Mouse (Mus musculus) forebrain, embryonic 10.5 days (tissue): ENCODE measurements around the gene Rnh1. TPM values are rescaled to one million over a fixed set of nuclear protein-coding genes. Genes with fewer than 3 reads are reported as not detected.

Source experiments
- DNase-seq: peaks from one replicate; pipeline ENCODE4 v3.0.0-alpha.2; 2017; ENCODE audit warnings: low spot score; ENCODE audit errors: extremely low spot score
- H3K27ac ChIP-seq: fragments of 300-500 bp; sonication (generic); 2 replicates; pipeline ENCODE4 v1.5.1; 2016; ENCODE audit warnings: mild to moderate bottlenecking
- H3K27me3 ChIP-seq: fragments of 300-500 bp; sonication (generic); 2 replicates; pipeline ENCODE4 v1.6.1; 2016; ENCODE audit warnings: mild to moderate bottlenecking; ENCODE audit not compliant: poor library complexity, severe bottlenecking
- H3K36me3 ChIP-seq: fragments of 300-500 bp; sonication (generic); replicated peaks from 2 replicates; pipeline ENCODE4 v1.6.1; 2016; ENCODE audit warnings: mild to moderate bottlenecking, moderate library complexity
- H3K4me1 ChIP-seq: fragments of 300-500 bp; sonication (generic); 2 replicates; pipeline ENCODE4 v1.6.1; 2016
- H3K4me3 ChIP-seq: fragments of 300-500 bp; sonication (generic); 2 replicates; pipeline ENCODE4 v1.5.1; 2016; ENCODE audit warnings: mild to moderate bottlenecking, moderate library complexity
- H3K9me3 ChIP-seq: fragments of 300-500 bp; sonication (generic); 2 replicates; pipeline ENCODE4 v1.6.1; 2016; ENCODE audit warnings: mild to moderate bottlenecking, moderate library complexity
- WGBS: fragments of 180-500 bp; shearing (Covaris S2); methylation state at CpG from one replicate; pipeline ENCODE4 v1.1.7; 2016; 5-methylcytosine and 5-hydroxymethylcytosine counted together
- polyA plus RNA-seq: library from polyadenylated mRNA; unstranded; fragments of >200 nt; fragmentation: Nextera tagmentation; extraction: Ambion mirVana; gene quantifications from 2 replicates; pipeline ENCODE4 v1.2.1, GENCODE M21; 2016

Rnh1 gene
- polyA plus RNA-seq, 1 experiment from 2014 or later = 66.6 TPM

- 82% methylated on average over 4 of the region's 4 CpGs for WGBS
- H3K27me3 ChIP-seq = no peaks in the 10 kb centered on the region; the same call in none of the 2 replicates
- DNase-seq = no peak
- no peak overlapping the region for H3K27ac ChIP-seq
- peaks cover 22% of the 10 kb centered on the region for H3K4me1 ChIP-seq
- H3K4me3 ChIP-seq = no peak overlapping the region
- H3K36me3 ChIP-seq = no peaks in the 10 kb centered on the region
- no peaks in the 10 kb centered on the region for H3K9me3 ChIP-seq
Measured at GRCm38 (mm10) chr7:141175068-141175467, 2.4 kb upstream of the Rnh1 start.

GRCm38 (mm10) chr7:141173323-141173850 is 730 bp upstream of the Rnh1 start:
- Histone ChIP-seq H3K4me1 (peaks cover 30% of the 10 kb centered on the region), H3K4me3 (peak overlapping the region; percentile 59), H3K27ac (peak overlapping the region; percentile 93), H3K36me3 (no peaks in the 10 kb centered on the region), H3K27me3 (peaks cover 9% of the 10 kb centered on the region), H3K9me3 (no peaks in the 10 kb centered on the region)
- DNase-seq = no peak
- 90% methylated on average over 5 of the region's 5 CpGs for WGBS

- H3K4me1 ChIP-seq = peaks cover 42% of the 10 kb centered on the region
- H3K4me3 ChIP-seq = no peak overlapping the region
- peaks cover 12% of the 10 kb centered on the region for H3K36me3 ChIP-seq
- DNase-seq = no peak
- no peak overlapping the region for H3K27ac ChIP-seq
- 0 out of 2 replicates have a peak, but pooled peaks cover 9% of the 10 kb centered on the region for H3K27me3 ChIP-seq
- no peaks in the 10 kb centered on the region for H3K9me3 ChIP-seq
Measured at GRCm38 (mm10) chr7:141169866-141170265, 2.8 kb downstream of the Rnh1 start.

GRCm38 (mm10) chr7:141169300-141169699 is 3.4 kb downstream of the Rnh1 start:
- peaks cover 18% of the 10 kb centered on the region for H3K36me3 ChIP-seq
- H3K27ac ChIP-seq = no peak overlapping the region
- 98% methylated on average over 1 of the region's 1 CpGs for WGBS
- H3K4me1 ChIP-seq = peaks cover 42% of the 10 kb centered on the region
- no peak overlapping the region for H3K4me3 ChIP-seq
- 0 out of 2 replicates have a peak, but pooled peaks cover 9% of the 10 kb centered on the region for H3K27me3 ChIP-seq
- no peak for DNase-seq
- no peaks in the 10 kb centered on the region for H3K9me3 ChIP-seq

- H3K4me1 ChIP-seq = peaks cover 42% of the 10 kb centered on the region
- peak overlapping the region; percentile 54 for H3K4me3 ChIP-seq
- peak overlapping the region; percentile 77 for H3K27ac ChIP-seq
- peak; percentile 43 for DNase-seq
- peaks cover 26% of the 10 kb centered on the region for H3K36me3 ChIP-seq
- H3K27me3 ChIP-seq = 0 out of 2 replicates have a peak, but pooled peaks cover 9% of the 10 kb centered on the region
- WGBS = 1% methylated on average over 22 of the region's 22 CpGs
- H3K9me3 ChIP-seq = no peaks in the 10 kb centered on the region
Measured at GRCm38 (mm10) chr7:141168518-141168953, 4.1 kb downstream of the Rnh1 start.

GRCm38 (mm10) chr7:141167901-141168517 is 4.6 kb downstream of the Rnh1 start:
- no peaks in the 10 kb centered on the region for H3K9me3 ChIP-seq
- DNase-seq = no peak
- H3K4me3 ChIP-seq = peak overlapping the region; percentile 54
- H3K27me3 ChIP-seq = 0 out of 2 replicates have a peak, but pooled peaks cover 9% of the 10 kb centered on the region
- peak overlapping the region; percentile 77 for H3K27ac ChIP-seq
- H3K4me1 ChIP-seq = peaks cover 37% of the 10 kb centered on the region
- WGBS = 20% methylated on average over 7 of the region's 7 CpGs
- peaks cover 31% of the 10 kb centered on the region for H3K36me3 ChIP-seq

GRCm38 (mm10) chr7:141164850-141165249 is 7.8 kb downstream of the Rnh1 start:
- H3K4me1 ChIP-seq = peaks cover 22% of the 10 kb centered on the region
- 86% methylated on average over 6 of the region's 6 CpGs for WGBS
- no peak overlapping the region for H3K4me3 ChIP-seq
- H3K9me3 ChIP-seq = no peaks in the 10 kb centered on the region
- H3K27ac ChIP-seq = no peak overlapping the region
- peaks cover 62% of the 10 kb centered on the region for H3K36me3 ChIP-seq
- no peak for DNase-seq
- H3K27me3 ChIP-seq = 0 out of 2 replicates have a peak, but pooled peaks cover 9% of the 10 kb centered on the region

GRCm38 (mm10) chr7:141164397-141164796 is 8.3 kb downstream of the Rnh1 start:
- peaks cover 22% of the 10 kb centered on the region for H3K4me1 ChIP-seq
- 93% methylated on average over 7 of the region's 7 CpGs for WGBS
- no peaks in the 10 kb centered on the region for H3K9me3 ChIP-seq
- no peak for DNase-seq
- H3K36me3 ChIP-seq = peaks cover 66% of the 10 kb centered on the region
- H3K27ac ChIP-seq = no peak overlapping the region
- no peak overlapping the region for H3K4me3 ChIP-seq
- H3K27me3 ChIP-seq = 0 out of 2 replicates have a peak, but pooled peaks cover 5% of the 10 kb centered on the region

- DNase-seq = no peak
- H3K27me3 ChIP-seq = no peaks in the 10 kb centered on the region
- no peaks in the 10 kb centered on the region for H3K4me1 ChIP-seq
- no peaks in the 10 kb centered on the region for H3K9me3 ChIP-seq
- H3K27ac ChIP-seq = no peak overlapping the region
- H3K4me3 ChIP-seq = no peak overlapping the region
- WGBS = 95% methylated on average over 9 of the region's 9 CpGs
- H3K36me3 ChIP-seq = peaks cover 90% of the 10 kb centered on the region
Measured at GRCm38 (mm10) chr7:141155362-141155761, 17.3 kb downstream of the Rnh1 start.

- no peak for DNase-seq
Measured at GRCm38 (mm10) chr7:141148639-141149038, 24.0 kb downstream of the Rnh1 start.

GRCm38 (mm10) chr7:141147044-141147443 is 25.6 kb downstream of the Rnh1 start:
- Histone ChIP-seq H3K36me3 (peaks cover 88% of the 10 kb centered on the region), H3K4me1 (no peaks in the 10 kb centered on the region), H3K9me3 (no peaks in the 10 kb centered on the region), H3K27me3 (no peaks in the 10 kb centered on the region), H3K27ac (no peak overlapping the region), H3K4me3 (no peak overlapping the region)
- WGBS = 92% methylated on average over 6 of the region's 6 CpGs
- DNase-seq = no peak

More at GRCm38 (mm10) chr7:141148639-141149038, 24.0 kb downstream of the Rnh1 start:
- Histone ChIP-seq H3K36me3 (peaks cover 88% of the 10 kb centered on the region), H3K4me1 (no peaks in the 10 kb centered on the region), H3K27ac (no peak overlapping the region), H3K9me3 (no peaks in the 10 kb centered on the region), H3K27me3 (no peaks in the 10 kb centered on the region), H3K4me3 (no peak overlapping the region)
- 87% methylated on average over 4 of the region's 4 CpGs for WGBS

- no peak overlapping the region for H3K4me3 ChIP-seq
- no peaks in the 10 kb centered on the region for H3K9me3 ChIP-seq
- H3K36me3 ChIP-seq = peaks cover 82% of the 10 kb centered on the region
- 95% methylated on average over 12 of the region's 12 CpGs for WGBS
- H3K4me1 ChIP-seq = no peaks in the 10 kb centered on the region
- H3K27me3 ChIP-seq = no peaks in the 10 kb centered on the region
- no peak overlapping the region for H3K27ac ChIP-seq
- DNase-seq = no peak
Measured at GRCm38 (mm10) chr7:141146043-141146595, 26.5 kb downstream of the Rnh1 start.

- Histone ChIP-seq H3K27ac (no peak overlapping the region), H3K4me3 (no peak overlapping the region), H3K36me3 (peaks cover 75% of the 10 kb centered on the region), H3K27me3 (no peaks in the 10 kb centered on the region), H3K9me3 (no peaks in the 10 kb centered on the region), H3K4me1 (no peaks in the 10 kb centered on the region)
- WGBS = 68% methylated on average over 1 of the region's 1 CpGs
- no peak for DNase-seq
Measured at GRCm38 (mm10) chr7:141145403-141145802, 27.3 kb downstream of the Rnh1 start.
